Mouse (Mus musculus): ENCODE results near the gene Neo1. TPM values are rescaled to one million over a fixed set of nuclear protein-coding genes. Genes with fewer than 3 reads are reported as not detected.

Neo1 gene
- total RNA-seq, 2 experiments from 2014 or later = 45.1 to 54.8 TPM

DNA sequence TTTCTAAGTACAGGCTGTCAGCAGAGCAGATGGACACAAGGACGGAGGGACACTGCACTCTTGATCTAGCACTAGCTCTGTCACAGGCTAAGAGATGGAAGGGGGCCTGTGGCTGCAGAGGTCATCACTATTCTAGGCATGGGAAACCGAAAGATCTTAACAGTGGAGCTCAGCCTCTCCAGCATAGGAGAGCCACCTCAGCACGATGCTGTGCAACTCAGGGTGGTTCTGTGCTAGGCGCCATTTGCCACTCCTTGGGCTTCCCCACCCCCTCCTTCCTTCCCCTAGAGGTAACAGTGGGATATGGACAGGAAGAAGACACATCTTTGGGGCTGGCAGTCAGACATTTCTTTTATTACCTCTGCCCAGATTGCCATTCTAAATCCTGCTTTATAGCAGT, 161.9 kb downstream of the Neo1 start:
- no peak for DNase-seq
- intact Hi-C loops (cut with DNase I) = loop anchor here (1.0 to 10.0 kb wide), 3 partner anchors 100 to 332 kb away; no protein-coding TSS in a partner anchor

GRCm38 (mm10) chr9:58873541-58874324, 162.5 kb downstream of the Neo1 start:
- DNase-seq = peak; percentile 52 to 62
- intact Hi-C loops (cut with DNase I) = loop anchor here (1.0 to 10.0 kb wide), 4 partner anchors 99 to 331 kb away; no protein-coding TSS in a partner anchor

DNA sequence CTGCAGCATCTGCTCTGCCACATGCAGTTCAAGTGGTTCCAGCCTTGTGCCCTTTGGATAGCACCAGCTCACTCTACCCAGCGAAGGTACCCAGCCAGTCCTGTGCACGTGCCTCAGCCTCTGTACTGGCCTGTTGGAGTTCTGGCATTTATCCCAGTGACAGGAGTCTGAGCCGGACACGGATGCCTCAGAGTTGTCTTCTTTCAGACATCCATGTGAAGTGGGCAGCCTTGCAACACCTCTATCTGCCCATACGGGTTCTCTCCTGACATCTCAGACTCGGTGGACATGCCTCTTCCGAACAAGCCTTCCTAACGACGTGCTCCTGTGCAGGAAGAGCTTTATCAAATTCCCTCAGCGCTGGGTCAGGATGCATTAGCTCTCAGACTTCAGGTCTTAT, 165.1 kb downstream of the Neo1 start:
- DNase-seq = no peak
- intact Hi-C loops (cut with DNase I) = loop anchor here (5.0 to 10.0 kb wide), 2 partner anchors 96 to 329 kb away; no protein-coding TSS in a partner anchor

GRCm38 (mm10) chr9:58863826-58864225, 172.4 kb downstream of the Neo1 start:
- no peak for DNase-seq
- intact Hi-C loops (cut with DNase I) = no loop called here

DNA sequence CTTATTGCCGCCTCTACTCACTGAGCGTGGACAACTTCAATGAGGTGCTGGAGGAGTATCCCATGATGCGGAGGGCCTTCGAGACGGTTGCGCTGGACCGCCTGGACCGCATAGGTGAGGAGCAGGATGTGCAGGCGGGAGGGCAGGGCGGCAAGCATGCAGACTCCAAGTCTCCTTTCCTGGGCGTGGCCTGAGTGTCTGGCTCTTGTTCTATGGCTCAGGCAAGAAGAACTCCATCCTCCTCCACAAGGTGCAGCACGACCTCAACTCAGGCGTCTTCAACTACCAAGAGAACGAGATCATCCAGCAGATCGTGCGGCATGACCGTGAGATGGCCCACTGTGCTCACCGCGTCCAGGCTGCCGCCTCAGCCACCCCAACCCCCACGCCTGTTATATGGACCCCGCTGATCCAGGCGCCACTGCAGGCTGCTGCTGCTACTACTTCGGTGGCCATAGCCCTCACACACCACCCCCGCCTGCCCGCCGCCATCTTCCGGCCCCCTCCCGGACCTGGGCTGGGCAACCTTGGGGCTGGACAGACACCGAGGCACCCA, 177.1 kb downstream of the Neo1 start:
- intact Hi-C loops (cut with DNase I) = no loop called here
- no peak for DNase-seq

DNA sequence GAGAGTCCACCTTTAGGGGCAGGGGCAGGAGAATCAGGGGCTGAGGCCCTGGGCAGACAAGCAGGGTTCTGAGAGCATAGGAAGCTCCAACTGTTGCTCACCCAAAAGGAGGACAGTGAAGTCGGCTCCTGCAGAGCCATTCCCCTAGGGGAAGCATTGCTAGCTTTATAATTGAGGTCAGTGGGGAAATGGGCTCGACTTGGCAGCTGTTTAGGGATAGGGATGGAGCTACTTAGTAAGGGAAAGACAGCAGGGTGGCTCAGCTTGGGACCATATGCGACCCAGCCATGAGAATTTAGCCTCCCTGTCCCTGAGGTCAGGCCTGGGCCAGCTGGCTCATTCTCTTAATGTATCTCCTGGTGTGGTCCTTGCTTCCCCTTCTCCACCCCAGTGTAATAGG, 181.3 kb downstream of the Neo1 start:
- intact Hi-C loops (cut with DNase I) = no loop called here
- no peak for DNase-seq

GRCm38 (mm10) chr9:58849576-58850315, 186.5 kb downstream of the Neo1 start:
- intact Hi-C loops (cut with DNase I) = no loop called here
- no peak for DNase-seq

GRCm38 (mm10) chr9:58847676-58848075, 188.6 kb downstream of the Neo1 start:
- DNase-seq = peak; percentile 31 to 42
- intact Hi-C loops (cut with DNase I) = no loop called here

DNA sequence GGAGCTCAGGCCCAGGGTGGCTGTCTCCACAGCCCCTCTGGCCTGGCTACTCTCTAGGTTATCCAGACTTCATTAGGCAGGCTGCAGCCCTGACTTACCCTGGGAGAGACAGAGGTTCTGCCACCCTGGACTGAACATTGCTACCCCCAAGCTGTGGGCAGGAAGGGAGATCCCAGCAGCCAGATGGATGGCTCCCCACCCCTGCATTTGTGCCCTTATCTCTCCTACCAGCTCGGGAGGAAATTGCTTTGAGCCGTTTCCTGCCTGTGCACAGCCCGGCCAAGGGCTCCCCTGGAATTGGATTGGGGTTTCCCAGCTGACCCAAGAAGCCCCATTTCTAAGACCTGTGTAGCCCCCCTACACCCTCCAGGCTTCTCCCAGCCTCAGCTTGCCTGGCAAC, 189.2 kb downstream of the Neo1 start:
- DNase-seq = no peak
- intact Hi-C loops (cut with DNase I) = no loop called here

- intact Hi-C loops (cut with DNase I) = no loop called here
- DNase-seq = no peak
Measured at GRCm38 (mm10) chr9:58844597-58844996, 191.6 kb downstream of the Neo1 start.

- peak; percentile 46 to 54 for DNase-seq
Measured at GRCm38 (mm10) chr9:58841655-58842054, 194.6 kb downstream of the Neo1 start.

GRCm38 (mm10) chr9:58838504-58838903, 197.7 kb downstream of the Neo1 start:
- intact Hi-C loops (cut with DNase I) = no loop called here
- no peak for DNase-seq

More at GRCm38 (mm10) chr9:58841655-58842054, 194.6 kb downstream of the Neo1 start:
- intact Hi-C loops (cut with DNase I) = no loop called here

DNA sequence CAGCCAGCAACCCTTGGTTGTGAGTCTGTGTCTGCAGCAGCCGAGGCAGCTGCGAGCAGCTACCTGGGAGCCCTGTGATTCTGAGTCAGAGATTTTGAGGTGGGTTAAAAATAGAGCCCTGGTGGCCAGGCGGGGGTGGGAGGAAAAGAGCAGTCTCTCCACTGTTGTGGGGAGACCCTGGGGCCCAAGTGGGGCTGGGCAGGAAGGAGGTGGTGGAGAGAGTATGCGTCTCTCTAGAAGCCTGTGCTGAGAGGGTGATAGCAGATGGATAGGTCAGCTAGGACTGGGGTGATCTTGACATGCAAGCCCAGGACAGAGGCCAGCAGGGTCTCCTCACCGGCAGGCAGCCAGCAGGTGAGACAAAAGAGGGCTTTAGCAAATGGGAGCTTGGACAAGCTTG, 199.1 kb downstream of the Neo1 start:
- intact Hi-C loops (cut with DNase I) = no loop called here

GRCm38 (mm10) chr9:58832939-58833338, 203.3 kb downstream of the Neo1 start:
- DNase-seq = no peak
- intact Hi-C loops (cut with DNase I) = no loop called here

More for the DNA sequence above, 199.1 kb downstream of the Neo1 start:
- DNase-seq = no peak

DNA sequence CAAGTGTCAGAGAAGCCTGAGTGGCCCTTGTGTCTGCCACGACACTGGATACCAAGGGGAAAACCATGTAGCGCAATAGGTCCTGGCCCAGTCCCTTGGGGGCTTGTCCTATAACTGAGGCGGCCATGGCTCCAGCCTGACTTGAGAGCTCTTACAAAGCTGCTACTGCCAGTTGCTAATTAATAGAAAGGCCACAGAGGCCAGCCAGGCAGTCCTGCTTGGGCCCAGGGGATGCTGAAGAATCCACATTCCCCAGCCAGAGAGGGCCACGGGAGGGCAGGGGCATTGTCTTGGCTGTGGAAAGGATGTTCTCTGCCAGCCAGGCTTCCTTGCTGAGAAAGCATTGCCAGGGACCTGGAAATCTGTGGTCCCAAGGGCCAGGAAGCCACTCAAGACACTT, 206.6 kb downstream of the Neo1 start:
- DNase-seq = no peak
- intact Hi-C loops (cut with DNase I) = no loop called here

Other genes starting within 250 kb of the Neo1 start
- gene Hcn4, start 213.0 kb downstream of the Neo1 start, total RNA-seq (2021) = 1 to 10 TPM; 6.2 to 7.2 TPM